Mouse (Mus musculus) cerebellum, adult 2 months (tissue): ENCODE data around the gene Cdc14b. TPM values are rescaled to one million over a fixed set of nuclear protein-coding genes. Genes with fewer than 3 reads are reported as not detected.

ENCODE experiments used
- DNase-seq, 2 experiments: peaks; one replicate each; pipeline ENCODE4 v3.0.0; 2021
- H3K27ac ChIP-seq: fragments of 200-500 bp; 2 replicates; pipeline ENCODE4 v1.5.1; 2012; ENCODE audit warnings: low read length, control low read depth, inconsistent platforms; ENCODE audit not compliant: insufficient read depth
- H3K27me3 ChIP-seq: fragments of 200-500 bp; 2 replicates; pipeline ENCODE4 v1.6.1; 2012; ENCODE audit warnings: inconsistent platforms, mild to moderate bottlenecking, low read length, moderate library complexity; ENCODE audit not compliant: control insufficient read depth, insufficient read depth
- H3K4me1 ChIP-seq: fragments of 200-500 bp; 2 replicates; pipeline ENCODE4 v1.6.1; 2011; ENCODE audit warnings: low read length; ENCODE audit not compliant: control insufficient read depth, insufficient read depth
- H3K4me3 ChIP-seq: fragments of 200-500 bp; replicated peaks from 2 replicates; pipeline ENCODE3; 2011; ENCODE audit warnings: mild to moderate bottlenecking, low read depth, low read length, control low read depth; ENCODE audit not compliant: insufficient read depth
- CTCF ChIP-seq: fragments of 200-500 bp; IDR thresholded peaks from 2 replicates; pipeline ENCODE4 v1.5.1; 2011; ENCODE audit warnings: low read depth, mild to moderate bottlenecking, control low read depth, low read length, moderate library complexity, borderline replicate concordance; ENCODE audit not compliant: insufficient read depth
- POLR2A ChIP-seq: fragments of 200-500 bp; IDR thresholded peaks from 2 replicates; pipeline ENCODE4 v1.6.1; 2011; ENCODE audit warnings: low read length, control low read depth, borderline replicate concordance; ENCODE audit not compliant: insufficient read depth
- WGBS: fragments of 180-500 bp; shearing (Covaris S2); methylation state at CpG from one replicate; pipeline ENCODE4 v1.1.7; 2018; 5-methylcytosine and 5-hydroxymethylcytosine counted together
- polyA plus RNA-seq: library from polyadenylated mRNA; depleted of rRNA; stranded (reverse); fragments of >200 nt; gene quantifications from 2 replicates; pipeline ENCODE4 v1.2.3, GENCODE M21; 2012

The Cdc14b gene
- polyA plus RNA-seq, 1 experiment = 15.3 TPM

DNA sequence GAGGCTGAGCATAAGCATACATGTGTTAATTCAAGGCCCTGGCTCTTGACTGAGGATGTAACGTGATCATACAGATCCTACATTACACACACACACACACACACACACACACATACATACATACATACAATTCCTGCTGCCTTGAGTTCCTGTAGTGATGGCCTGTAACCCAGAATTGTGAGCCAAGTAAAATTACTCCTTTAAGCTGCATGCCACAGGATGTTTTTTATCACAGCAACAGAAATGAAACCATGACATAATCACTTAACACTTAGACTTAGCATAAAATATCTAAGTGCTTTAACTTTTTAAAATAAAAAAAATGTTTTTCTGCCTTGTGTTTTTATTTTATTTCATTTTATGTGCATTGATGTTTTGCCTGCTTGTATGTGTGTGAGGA is 24.0 kb upstream of the Cdc14b start:
- Histone ChIP-seq H3K4me3 (no peak overlapping the region), H3K27ac (no peak overlapping the region), H3K4me1 (no peaks in the 10 kb centered on the region; the same call in 1 of the 2 replicates), H3K27me3 (no peaks in the 10 kb centered on the region)
- WGBS = 100% methylated on average over 1 of the region's 1 CpGs
- TF ChIP-seq CTCF (no peak), POLR2A (no peak)
- no peak for DNase-seq

DNA sequence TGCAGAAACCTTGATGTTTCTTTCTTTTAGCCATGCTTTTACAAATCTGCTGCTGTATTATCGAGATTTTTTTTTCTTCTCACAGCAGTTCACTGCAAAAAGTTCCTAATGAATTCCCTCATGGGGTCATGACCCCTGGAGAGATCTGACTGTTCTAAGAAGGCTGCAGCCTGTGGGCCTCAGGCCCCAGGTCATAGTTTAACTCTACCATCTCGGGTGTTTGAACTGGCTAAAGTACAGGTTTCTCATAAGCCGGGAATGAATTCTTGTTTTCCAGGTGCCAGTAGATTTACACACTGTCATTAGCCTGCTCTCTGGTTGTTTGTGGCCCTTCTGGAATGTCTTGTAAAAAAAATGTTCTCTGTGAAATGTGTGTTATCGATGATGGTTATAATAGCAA is 11.7 kb upstream of the Cdc14b start:
- H3K4me3 ChIP-seq = no peak overlapping the region
- no peak for TF ChIP-seq POLR2A
- no peak for TF ChIP-seq CTCF
- no peaks in the 10 kb centered on the region for H3K27me3 ChIP-seq
- WGBS = 70% methylated on average over 4 of the region's 4 CpGs
- DNase-seq = no peak
- H3K4me1 ChIP-seq = no peaks in the 10 kb centered on the region
- no peak overlapping the region for H3K27ac ChIP-seq

DNA sequence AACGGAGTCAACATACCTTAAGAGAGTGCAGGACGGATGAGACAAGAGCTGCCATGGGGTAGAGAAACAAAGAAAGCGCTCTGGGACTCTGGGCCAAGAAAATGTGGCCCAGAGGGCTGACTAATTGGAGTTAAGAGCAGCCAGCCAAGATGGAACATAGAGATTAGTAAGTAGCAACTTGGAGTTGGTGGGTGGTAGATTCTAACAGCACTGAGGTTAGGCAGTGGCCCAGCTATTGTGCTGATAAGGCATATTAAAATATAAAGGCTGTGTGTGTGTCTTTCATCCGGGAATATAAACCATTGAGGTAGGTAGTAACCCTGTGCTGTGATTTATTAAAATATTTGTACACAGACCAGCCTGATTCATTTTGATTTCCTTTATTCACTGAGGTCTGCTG is 11.2 kb upstream of the Cdc14b start:
- H3K4me3 ChIP-seq = no peak overlapping the region
- WGBS = 64% methylated on average over 4 of the region's 4 CpGs
- H3K4me1 ChIP-seq = no peaks in the 10 kb centered on the region
- H3K27ac ChIP-seq = no peak overlapping the region
- DNase-seq = no peak
- TF ChIP-seq CTCF = no peak
- TF ChIP-seq POLR2A = no peak
- no peaks in the 10 kb centered on the region for H3K27me3 ChIP-seq

DNA sequence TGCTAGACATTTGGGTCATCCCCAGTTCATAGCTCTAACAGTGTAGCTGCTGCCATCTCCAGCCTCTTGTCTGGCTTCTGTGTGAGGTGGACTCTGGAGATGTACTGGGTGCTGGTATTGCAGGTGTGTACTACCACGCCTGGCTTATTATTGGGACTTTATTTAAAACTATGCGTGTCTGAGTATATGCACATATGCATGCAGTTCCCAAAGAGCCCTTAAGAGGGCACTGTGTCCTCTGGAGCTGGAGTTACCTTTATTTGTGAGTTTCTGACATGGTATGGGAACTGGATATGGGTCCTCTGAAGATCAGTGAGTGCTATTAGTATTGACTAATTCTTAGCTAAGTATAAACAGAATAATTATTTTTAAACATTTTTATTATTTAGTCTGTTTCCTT is 9.6 kb upstream of the Cdc14b start:
- WGBS = 96% methylated on average over 2 of the region's 2 CpGs
- Histone ChIP-seq H3K27ac (no peak overlapping the region), H3K4me3 (no peak overlapping the region), H3K27me3 (no peaks in the 10 kb centered on the region), H3K4me1 (no peaks in the 10 kb centered on the region)
- no peak for DNase-seq
- TF ChIP-seq POLR2A (no peak), CTCF (no peak)

DNA sequence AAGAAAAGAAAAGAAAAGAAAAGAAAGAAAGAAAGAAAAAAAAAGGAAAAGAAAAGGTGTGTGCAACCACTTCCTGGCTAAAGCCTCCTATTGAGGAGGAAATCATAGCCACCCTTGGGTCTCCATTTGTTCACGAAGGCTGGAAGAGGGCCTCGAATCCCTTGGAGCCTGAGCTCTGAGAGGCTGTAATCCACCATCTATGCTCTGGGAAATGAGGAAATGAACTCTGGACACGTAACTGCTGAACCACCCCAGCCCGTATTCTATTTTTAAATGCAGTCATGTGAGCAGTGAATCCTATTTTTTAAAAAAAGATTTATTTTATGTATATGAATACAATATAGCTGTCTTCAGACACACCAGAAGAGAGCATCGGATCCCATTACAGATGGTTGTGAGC is 5.8 kb upstream of the Cdc14b start:
- H3K4me3 ChIP-seq = no peak overlapping the region
- no peaks in the 10 kb centered on the region for H3K4me1 ChIP-seq
- no peak overlapping the region for H3K27ac ChIP-seq
- no peak for TF ChIP-seq POLR2A
- WGBS = 90% methylated on average over 5 of the region's 5 CpGs
- no peak for DNase-seq
- H3K27me3 ChIP-seq = no peaks in the 10 kb centered on the region

DNA sequence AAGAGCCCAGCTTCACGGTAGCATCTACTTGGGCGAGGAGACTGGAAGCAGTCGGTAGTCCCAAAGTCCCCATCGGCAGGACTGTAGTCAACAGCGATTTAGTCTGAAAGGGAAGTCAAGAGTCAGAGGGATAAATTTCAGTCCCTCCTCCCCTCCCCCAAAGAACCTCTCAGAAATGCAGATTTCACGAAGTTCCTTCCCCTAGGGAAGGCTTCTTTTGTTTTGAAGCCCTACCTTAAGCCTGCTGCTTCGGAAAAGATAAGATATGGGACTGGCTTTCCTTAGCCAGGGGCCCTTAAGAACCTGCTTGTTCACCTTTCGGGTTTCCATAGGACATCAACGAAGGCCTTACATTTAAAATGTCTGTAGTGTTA is 651 bp upstream of the Cdc14b start:
- 65% methylated on average over 9 of the region's 9 CpGs for WGBS

DNA sequence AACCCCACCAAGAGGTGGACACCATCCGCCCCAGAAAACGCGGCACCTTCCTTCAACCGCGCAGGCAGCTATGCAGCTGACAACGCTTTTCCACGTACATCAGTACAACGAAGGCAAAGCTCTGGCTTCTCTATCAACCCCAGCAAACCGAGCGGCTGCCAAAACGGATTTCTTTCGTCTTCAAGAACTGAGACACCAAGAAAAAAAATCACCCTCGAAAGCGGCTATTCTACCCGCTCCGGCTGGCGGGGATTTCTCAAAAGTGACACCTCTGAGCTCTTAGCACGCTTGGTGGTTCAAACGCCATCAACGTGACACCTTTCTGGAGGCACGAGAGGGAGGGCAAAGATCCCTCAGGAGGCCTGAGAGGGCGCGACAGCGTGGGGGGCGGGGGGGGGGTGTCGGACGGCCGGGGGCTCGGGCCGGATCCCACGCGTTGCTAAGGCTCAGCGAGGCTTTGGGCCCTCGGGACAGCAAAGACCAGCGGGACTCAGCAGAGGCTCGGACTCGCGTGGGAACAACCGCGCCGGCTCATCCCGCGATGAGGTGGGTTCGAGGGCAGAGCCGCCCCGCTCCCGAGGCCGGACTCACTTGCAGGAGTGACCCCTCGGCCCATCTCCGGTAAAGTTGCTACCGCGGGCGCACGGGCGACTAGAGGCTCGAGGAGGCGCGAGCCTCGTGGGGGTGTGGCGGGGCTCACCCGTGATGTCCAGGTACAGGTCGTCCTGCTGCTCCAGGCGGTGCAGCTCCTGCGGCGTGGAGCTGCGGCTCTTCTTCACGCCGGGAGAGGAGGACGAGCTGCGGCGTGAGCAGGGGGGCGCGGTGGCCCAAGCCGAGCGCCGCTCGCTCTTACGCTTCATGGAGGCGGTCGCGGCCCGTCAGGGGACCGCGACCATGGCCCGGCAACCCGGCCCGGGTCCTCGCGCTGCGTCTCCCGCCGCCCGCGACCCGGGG is 922 bp downstream of the Cdc14b start:
- H3K27ac ChIP-seq = no peak overlapping the region
- DNase-seq = peak; percentile 35 to 57
- 8% methylated on average over 95 of the region's 95 CpGs for WGBS
- H3K4me3 ChIP-seq = peak overlapping the region; percentile 66
- no peaks in the 10 kb centered on the region for H3K27me3 ChIP-seq
- TF ChIP-seq POLR2A (no peak), CTCF (no peak)
- H3K4me1 ChIP-seq = no peaks in the 10 kb centered on the region; the same call in 1 of the 2 replicates

More for the DNA sequence above, 651 bp upstream of the Cdc14b start:
- no peak for DNase-seq
- Histone ChIP-seq H3K27me3 (no peaks in the 10 kb centered on the region), H3K27ac (no peak overlapping the region), H3K4me1 (no peaks in the 10 kb centered on the region; the same call in 1 of the 2 replicates), H3K4me3 (no peak overlapping the region)
- TF ChIP-seq POLR2A (no peak), CTCF (no peak)

DNA sequence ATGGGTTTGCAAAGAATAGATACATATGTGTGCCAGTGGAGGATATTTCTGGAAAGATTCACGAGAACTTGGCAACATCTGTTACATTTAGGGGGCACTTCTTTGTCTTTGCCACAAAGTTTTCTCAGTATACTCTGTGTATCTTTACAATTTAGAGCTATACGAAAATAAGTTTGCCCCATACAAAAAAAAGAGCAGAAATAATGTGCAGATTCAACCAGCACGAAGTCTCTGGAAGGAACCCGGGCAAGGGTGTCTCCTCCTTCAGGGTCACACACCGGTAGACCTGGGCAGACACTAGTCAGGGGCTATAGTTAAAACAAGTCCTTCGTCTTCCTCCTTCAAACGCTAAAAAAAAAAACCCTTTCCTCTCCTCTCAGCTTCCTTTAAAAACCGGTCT is 1.7 kb downstream of the Cdc14b start:
- TF ChIP-seq POLR2A = no peak
- no peak for TF ChIP-seq CTCF

More for the DNA sequence above, 1.7 kb downstream of the Cdc14b start:
- Histone ChIP-seq H3K27ac (no peak overlapping the region), H3K4me3 (no peak overlapping the region), H3K4me1 (no peaks in the 10 kb centered on the region; the same call in 1 of the 2 replicates), H3K27me3 (no peaks in the 10 kb centered on the region)
- no peak for DNase-seq
- 85% methylated on average over 8 of the region's 8 CpGs for WGBS
